Mouse (Mus musculus) heart, adult 11 months (tissue): ENCODE results near the gene Tpmt.

Experiments used
- DNase-seq: peaks from one replicate; pipeline ENCODE4 v3.0.0; 2022

Gene Tpmt

GRCm38 (mm10) chr13:46975031-46975551 lies 69.4 kb downstream of the Tpmt start:
- no peak for DNase-seq
